Mouse (Mus musculus) thymus, adult 18-20 months (tissue): ENCODE data around the gene Gm9936.
A peak's percentile ranks its signal among the peaks of the same experiment; 100 is the strongest.
"Not testable (repeated sequence)": the region's sequence is repeated elsewhere in the genome, so short reads cannot be mapped to it uniquely, and the experiment has no call there.

ENCODE experiments used
- DNase-seq, 2 experiments: peaks; one replicate each; pipeline ENCODE4 v3.0.0; 2022; ENCODE audit warnings: mixed read lengths in 2 of 2

The Gm9936 gene

GRCm38 (mm10) chr5:114858582-114858981 is at the start of gene Gm9936:
Gm9936 (minus strand) TSS chr5:114858682.
- DNase-seq = no peak

- DNase-seq = no peak
These were observed 43.9 kb upstream of the Gm9936 start for GRCm38 (mm10) chr5:114902413-114902812.

GRCm38 (mm10) chr5:114898857-114899256 is 40.4 kb upstream of the Gm9936 start:
- no peak for DNase-seq

GRCm38 (mm10) chr5:114897374-114897793 is 38.9 kb upstream of the Gm9936 start:
- DNase-seq = no peak

- DNase-seq = no peak
These were observed 38.3 kb upstream of the Gm9936 start, which contains the start of gene Oasl2 for GRCm38 (mm10) chr5:114896688-114897373. Oasl2 (plus strand) TSS chr5:114896936.

GRCm38 (mm10) chr5:114895542-114895941 is 37.1 kb upstream of the Gm9936 start:
- no peak for DNase-seq

GRCm38 (mm10) chr5:114888995-114889394 is 30.5 kb upstream of the Gm9936 start:
- DNase-seq = no peak

- no peak for DNase-seq
These were observed 28.3 kb upstream of the Gm9936 start for GRCm38 (mm10) chr5:114886801-114887200.

- no peak for DNase-seq
These were observed 24.5 kb upstream of the Gm9936 start for GRCm38 (mm10) chr5:114883022-114883421.

GRCm38 (mm10) chr5:114882319-114882718 is 23.8 kb upstream of the Gm9936 start:
- DNase-seq = not testable (repeated sequence)

- no peak for DNase-seq
These were observed 20.9 kb upstream of the Gm9936 start for GRCm38 (mm10) chr5:114879399-114879798.

- DNase-seq = no peak
These were observed 19.0 kb upstream of the Gm9936 start for GRCm38 (mm10) chr5:114877487-114877886.

- no peak for DNase-seq
These were observed 17.8 kb upstream of the Gm9936 start for GRCm38 (mm10) chr5:114876331-114876730.

- no peak for DNase-seq
These were observed 17.4 kb upstream of the Gm9936 start for GRCm38 (mm10) chr5:114875858-114876257.

GRCm38 (mm10) chr5:114865279-114865678 is 6.8 kb upstream of the Gm9936 start:
- no peak for DNase-seq

GRCm38 (mm10) chr5:114864813-114865212 is 6.3 kb upstream of the Gm9936 start:
- no peak for DNase-seq

- no peak for DNase-seq
These were observed 3.2 kb upstream of the Gm9936 start for GRCm38 (mm10) chr5:114861730-114862129.

- peak; percentile 20 to 21 for DNase-seq
These were observed 771 bp upstream of the Gm9936 start for GRCm38 (mm10) chr5:114859253-114859652.

GRCm38 (mm10) chr5:114853364-114853763 is 5.1 kb downstream of the Gm9936 start, which contains the start of gene 4930519G04Rik:
4930519G04Rik (plus strand) TSS chr5:114853664.
- DNase-seq = not testable (repeated sequence)

- DNase-seq = no peak
These were observed 6.8 kb downstream of the Gm9936 start for GRCm38 (mm10) chr5:114851565-114852236.

GRCm38 (mm10) chr5:114844371-114844770 is 14.1 kb downstream of the Gm9936 start:
- DNase-seq = not testable (repeated sequence)

GRCm38 (mm10) chr5:114842674-114843073 is 15.8 kb downstream of the Gm9936 start:
- DNase-seq = no peak

GRCm38 (mm10) chr5:114842155-114842554 is 16.3 kb downstream of the Gm9936 start:
- not testable (repeated sequence) for DNase-seq

GRCm38 (mm10) chr5:114840481-114840880 is 18.0 kb downstream of the Gm9936 start:
- DNase-seq = not testable (repeated sequence)
